Mouse (Mus musculus): Measurements from ENCODE around the gene Tesc. TPM values are rescaled to one million over a fixed set of nuclear protein-coding genes. Genes with fewer than 3 reads are reported as not detected.

The Tesc gene
- polyA plus RNA-seq, 1 experiment from 2014 or later = 10.6 TPM

DNA sequence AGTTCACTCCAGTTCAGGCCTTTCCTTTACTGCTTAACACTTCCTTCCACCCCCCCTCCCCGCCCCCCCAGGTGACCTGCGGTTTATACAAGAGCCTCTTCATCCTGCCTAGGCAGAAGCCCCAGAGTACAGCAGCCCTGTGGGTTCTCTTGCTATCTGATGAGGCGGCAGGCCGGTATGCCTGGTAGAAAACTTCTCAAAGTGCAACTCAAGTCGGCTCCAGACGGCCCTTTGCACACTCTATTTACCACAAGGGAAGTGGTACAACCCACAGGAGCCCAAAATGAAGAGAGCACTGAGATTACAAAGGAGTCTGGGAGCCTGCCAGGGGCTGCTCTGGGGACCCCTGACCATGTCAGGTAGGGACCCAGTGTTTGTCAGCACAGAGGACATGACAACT lies 54.5 kb downstream of the Tesc start:
- no peaks in the 10 kb centered on the region for H3K27me3 ChIP-seq
- H3K4me2 ChIP-seq (replicated peaks) = no peak overlapping the region
- 0 out of 2 replicates have a peak overlapping the region, but pooled peaks have one; percentile 39 for H3K27ac ChIP-seq (replicated peaks)
- H3K4me3 ChIP-seq = no peak overlapping the region
- no peaks in the 10 kb centered on the region for H3K9me3 ChIP-seq
- H3K4me1 ChIP-seq = peaks cover 90% of the 10 kb centered on the region
- H3K36me3 ChIP-seq = no peaks in the 10 kb centered on the region
- no peak for ATAC-seq (replicated peaks)
- 81% methylated on average over 6 of the region's 6 CpGs for WGBS
- no peak overlapping the region for H3K9ac ChIP-seq (replicated peaks)

DNA sequence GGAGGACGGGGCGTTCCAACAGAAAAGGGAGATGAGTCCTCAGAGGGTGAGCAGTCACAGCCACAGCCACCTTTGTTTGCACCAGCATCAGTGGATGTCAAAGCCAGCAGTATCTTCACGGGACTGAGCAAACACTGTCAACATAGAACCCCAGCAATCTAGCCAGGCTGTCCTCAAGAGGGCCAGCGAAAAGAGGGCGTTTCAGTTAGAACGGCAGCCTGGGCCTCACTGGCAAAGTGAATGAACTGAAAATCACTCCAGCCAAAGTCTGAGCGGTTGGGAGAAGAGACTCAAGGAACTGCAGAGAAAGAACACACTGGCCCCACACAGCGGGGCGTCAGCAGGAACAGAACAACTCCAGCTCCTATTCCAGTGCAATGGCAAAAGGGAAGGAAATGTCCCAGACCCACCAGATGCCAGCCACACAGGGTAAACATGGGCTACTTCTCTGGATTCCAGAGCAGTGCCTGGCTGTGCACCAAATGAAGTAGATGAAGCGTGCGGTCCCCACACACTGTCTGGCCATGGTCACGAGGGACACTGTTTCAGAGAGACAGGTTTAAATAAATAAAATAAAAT lies 55.6 kb downstream of the Tesc start:
- no peak overlapping the region for H3K4me2 ChIP-seq (replicated peaks)
- H3K9me3 ChIP-seq = no peaks in the 10 kb centered on the region
- no peak for ATAC-seq (replicated peaks)
- no peaks in the 10 kb centered on the region for H3K36me3 ChIP-seq
- H3K4me1 ChIP-seq = peaks cover 87% of the 10 kb centered on the region
- 42% methylated on average over 12 of the region's 12 CpGs for WGBS
- H3K4me3 ChIP-seq = no peak overlapping the region
- H3K9ac ChIP-seq (replicated peaks) = no peak overlapping the region
- H3K27ac ChIP-seq (replicated peaks) = peak overlapping the region; percentile 39
- H3K27me3 ChIP-seq = no peaks in the 10 kb centered on the region

DNA sequence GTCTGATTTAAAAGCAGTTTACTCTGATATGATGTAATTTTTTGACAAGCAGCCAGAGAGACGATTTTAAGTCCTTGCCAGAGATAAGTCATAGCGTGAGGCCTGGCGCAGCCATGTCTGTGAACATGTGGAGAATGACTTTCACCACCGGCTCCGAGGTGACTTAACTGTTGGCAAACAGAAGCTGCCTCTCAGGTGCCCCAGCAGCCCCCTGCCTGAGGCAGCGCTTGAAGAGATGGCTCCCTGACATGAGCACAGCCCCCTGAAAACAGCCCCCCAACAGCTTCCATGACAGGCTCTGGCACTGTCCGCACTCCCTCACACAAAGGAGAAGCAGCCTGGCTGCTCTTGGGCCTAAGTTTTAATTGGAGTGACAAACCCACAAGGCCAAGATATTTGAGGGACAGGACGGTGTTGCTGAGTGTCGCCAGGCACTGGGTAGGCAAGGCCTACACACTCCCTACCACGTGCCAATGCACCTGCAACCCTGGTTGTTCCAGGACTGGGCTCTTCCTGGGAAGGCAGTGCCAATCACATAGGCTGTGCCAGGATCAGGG lies 56.7 kb downstream of the Tesc start:
- Histone ChIP-seq H3K27ac (replicated peaks) (peak overlapping the region; percentile 90), H3K9me3 (no peaks in the 10 kb centered on the region), H3K27me3 (no peaks in the 10 kb centered on the region), H3K4me1 (peaks cover 86% of the 10 kb centered on the region), H3K4me3 (no peak overlapping the region), H3K4me2 (replicated peaks) (no peak overlapping the region), H3K9ac (replicated peaks) (peak overlapping the region; percentile 25), H3K36me3 (no peaks in the 10 kb centered on the region)
- 40% methylated on average over 10 of the region's 10 CpGs for WGBS
- peak; percentile 66 for ATAC-seq (replicated peaks)

DNA sequence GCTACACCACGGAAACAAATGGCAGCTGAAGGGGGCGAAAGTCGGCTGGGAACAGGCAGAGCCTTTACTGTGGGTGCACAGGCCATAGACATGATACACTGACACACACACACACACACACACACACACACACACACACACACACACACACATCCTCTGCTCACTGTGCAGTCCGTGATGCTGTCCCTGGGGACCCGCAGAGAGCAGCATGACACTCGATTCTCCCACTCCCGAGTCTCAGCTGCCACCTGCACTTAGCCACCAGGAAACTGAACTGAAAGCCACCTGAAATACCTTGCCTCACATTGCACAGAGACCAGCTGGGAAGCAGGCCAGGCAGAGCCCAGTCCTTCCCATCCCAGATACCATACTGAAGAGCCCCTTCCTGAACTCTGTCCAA lies 57.8 kb downstream of the Tesc start:
- 58% methylated on average over 7 of the region's 7 CpGs for WGBS

DNA sequence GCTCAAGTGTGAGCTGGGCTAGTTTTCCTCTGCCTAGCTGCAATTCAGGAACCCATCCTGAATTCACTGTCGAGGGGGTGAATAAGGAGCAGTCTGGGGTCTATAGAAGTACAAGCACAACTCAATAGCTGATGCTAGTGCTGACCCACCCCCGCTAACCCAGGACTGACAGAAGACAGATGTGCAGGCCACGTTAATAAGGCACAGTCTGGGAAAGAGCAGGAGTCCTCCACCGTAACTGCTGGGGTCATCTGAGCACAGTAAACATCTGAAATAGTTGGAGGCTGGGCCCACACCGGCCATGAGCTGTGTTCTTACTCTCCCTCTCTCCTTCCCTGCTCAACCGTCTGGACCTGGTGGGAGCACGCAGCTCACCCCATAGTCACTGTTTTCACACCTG lies 59.4 kb downstream of the Tesc start:
- Histone ChIP-seq H3K27ac (replicated peaks) (no peak overlapping the region), H3K4me1 (peaks cover 70% of the 10 kb centered on the region)

More for the DNA sequence above, 57.8 kb downstream of the Tesc start:
- Histone ChIP-seq H3K27me3 (no peaks in the 10 kb centered on the region), H3K4me2 (replicated peaks) (no peak overlapping the region), H3K4me1 (peaks cover 86% of the 10 kb centered on the region), H3K4me3 (no peak overlapping the region), H3K9me3 (no peaks in the 10 kb centered on the region), H3K9ac (replicated peaks) (0 out of 2 replicates have a peak overlapping the region, but pooled peaks have one; percentile 25), H3K36me3 (no peaks in the 10 kb centered on the region), H3K27ac (replicated peaks) (peak overlapping the region; percentile 90; the same call in 1 of the 2 replicates)
- ATAC-seq (replicated peaks) = no peak

DNA sequence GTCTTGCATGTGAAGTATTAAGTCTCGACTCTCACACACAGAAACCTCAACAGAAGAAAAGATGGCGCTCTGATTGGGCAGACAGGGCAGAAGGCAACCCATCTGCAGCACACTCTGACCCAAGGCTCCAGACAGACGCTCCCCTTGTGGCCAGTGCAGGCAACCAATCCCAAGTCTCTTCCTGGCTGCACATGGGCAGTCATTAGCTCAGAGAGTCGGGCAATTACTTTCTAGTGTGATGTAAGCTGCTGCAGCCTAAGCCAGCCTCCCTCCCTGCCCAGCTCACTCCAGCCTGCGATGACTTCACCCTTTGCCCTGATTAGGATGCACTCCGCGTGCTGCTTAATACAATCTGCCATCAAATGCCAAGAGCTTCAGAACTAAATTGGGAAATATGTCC lies 61.6 kb downstream of the Tesc start:
- Histone ChIP-seq H3K4me1 (peaks cover 54% of the 10 kb centered on the region), H3K9ac (replicated peaks) (no peak overlapping the region), H3K27me3 (no peaks in the 10 kb centered on the region), H3K4me2 (replicated peaks) (no peak overlapping the region), H3K36me3 (peaks cover 17% of the 10 kb centered on the region), H3K9me3 (no peaks in the 10 kb centered on the region), H3K27ac (replicated peaks) (peak overlapping the region; percentile 74), H3K4me3 (no peak overlapping the region)
- peak; percentile 75 for ATAC-seq (replicated peaks)
- WGBS = 18% methylated on average over 7 of the region's 7 CpGs

More for the DNA sequence above, 59.4 kb downstream of the Tesc start:
- Histone ChIP-seq H3K9ac (replicated peaks) (no peak overlapping the region), H3K4me2 (replicated peaks) (no peak overlapping the region), H3K4me3 (no peak overlapping the region), H3K9me3 (no peaks in the 10 kb centered on the region), H3K36me3 (peaks cover 9% of the 10 kb centered on the region), H3K27me3 (no peaks in the 10 kb centered on the region)
- WGBS = 74% methylated on average over 7 of the region's 7 CpGs
- no peak for ATAC-seq (replicated peaks)

DNA sequence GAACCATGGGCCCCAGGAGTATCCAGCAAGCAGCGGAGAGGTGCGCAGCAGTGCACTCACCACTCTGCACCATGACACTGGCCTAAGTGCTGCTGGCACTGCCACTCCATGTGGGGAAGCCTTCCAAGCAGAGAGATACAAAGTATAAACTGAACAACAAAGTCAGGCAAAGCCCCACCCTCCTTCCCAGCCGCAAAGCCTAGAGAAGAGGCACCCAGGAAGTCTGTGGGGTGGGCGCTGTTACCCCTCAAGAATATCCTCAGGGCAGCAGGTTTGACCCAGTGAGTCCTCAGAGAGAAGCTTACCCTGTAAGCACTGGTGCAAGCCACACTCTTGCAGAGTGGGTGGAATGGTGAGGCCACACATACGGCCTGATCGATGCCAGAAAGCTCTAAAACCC lies 62.6 kb downstream of the Tesc start:
- H3K4me2 ChIP-seq (replicated peaks) = no peak overlapping the region
- ATAC-seq (replicated peaks) = no peak
- peaks cover 44% of the 10 kb centered on the region for H3K4me1 ChIP-seq
- peak overlapping the region; percentile 74 for H3K27ac ChIP-seq (replicated peaks)
- H3K9me3 ChIP-seq = no peaks in the 10 kb centered on the region
- H3K4me3 ChIP-seq = no peak overlapping the region
- no peaks in the 10 kb centered on the region for H3K27me3 ChIP-seq
- WGBS = 89% methylated on average over 6 of the region's 6 CpGs
- no peak overlapping the region for H3K9ac ChIP-seq (replicated peaks)
- peaks cover 17% of the 10 kb centered on the region for H3K36me3 ChIP-seq

DNA sequence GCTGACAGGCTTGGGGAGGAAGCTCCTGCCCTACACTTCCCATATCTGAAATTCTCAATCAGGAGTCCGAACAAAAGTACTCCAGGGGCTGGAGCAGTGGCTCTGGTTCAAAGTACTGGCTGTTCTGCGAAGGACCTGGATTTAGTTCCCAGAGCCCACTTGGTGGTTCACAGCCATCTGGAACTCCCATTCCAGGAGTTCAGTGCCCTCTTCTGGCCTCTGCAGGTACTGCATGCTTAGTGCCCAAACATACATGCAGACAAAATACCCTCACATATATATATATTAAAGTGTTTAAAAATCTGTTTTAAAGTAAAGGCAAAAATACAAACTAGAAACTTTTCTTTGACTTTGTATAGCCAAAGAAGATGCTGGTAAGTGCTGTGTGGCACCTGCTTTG lies 63.3 kb downstream of the Tesc start:
- H3K27ac ChIP-seq (replicated peaks) = no peak overlapping the region
- H3K4me1 ChIP-seq = peaks cover 37% of the 10 kb centered on the region
- peaks cover 17% of the 10 kb centered on the region for H3K36me3 ChIP-seq
- no peaks in the 10 kb centered on the region for H3K27me3 ChIP-seq
- no peak overlapping the region for H3K4me2 ChIP-seq (replicated peaks)
- no peak overlapping the region for H3K9ac ChIP-seq (replicated peaks)
- ATAC-seq (replicated peaks) = no peak
- 92% methylated on average over 2 of the region's 2 CpGs for WGBS
- H3K4me3 ChIP-seq = no peak overlapping the region
- H3K9me3 ChIP-seq = no peaks in the 10 kb centered on the region

DNA sequence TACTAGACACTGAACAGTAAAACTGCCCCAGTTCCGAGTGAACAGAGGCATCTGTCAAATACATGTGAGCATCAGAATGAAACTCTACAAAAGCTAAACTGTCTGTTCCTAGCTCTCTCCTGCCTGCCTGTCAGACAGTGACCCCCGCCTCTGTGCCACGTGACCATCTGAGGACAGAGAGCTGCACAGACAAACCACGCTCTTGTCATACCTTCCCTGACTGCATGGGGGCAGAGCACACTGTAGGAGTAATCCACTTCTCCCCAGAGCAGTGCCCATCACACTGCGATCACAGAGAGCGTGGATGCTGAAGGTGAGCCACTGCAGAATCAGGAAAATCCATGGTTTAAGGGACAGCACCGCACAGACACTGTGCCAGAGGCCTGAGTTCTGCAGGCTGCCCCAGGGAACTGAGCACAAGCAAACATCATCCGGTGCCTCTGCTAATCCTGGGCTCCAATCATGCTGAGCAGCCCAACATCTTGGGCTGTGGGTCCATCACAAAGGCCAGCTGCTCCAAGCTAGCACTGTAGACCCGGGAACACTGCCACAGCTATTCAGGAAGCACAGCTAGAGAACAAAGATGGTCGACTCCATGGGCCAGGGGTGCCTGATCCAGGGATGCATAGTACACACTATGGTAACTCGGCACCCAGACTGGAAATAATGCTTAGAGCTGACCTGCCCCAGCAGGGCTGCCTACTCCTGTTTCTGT lies 65.9 kb downstream of the Tesc start:
- WGBS = 68% methylated on average over 11 of the region's 11 CpGs
- Histone ChIP-seq H3K27me3 (no peaks in the 10 kb centered on the region), H3K4me1 (peaks cover 22% of the 10 kb centered on the region), H3K4me3 (no peak overlapping the region), H3K27ac (replicated peaks) (peak overlapping the region; percentile 41; the same call in 1 of the 2 replicates), H3K36me3 (peaks cover 17% of the 10 kb centered on the region), H3K9me3 (no peaks in the 10 kb centered on the region), H3K4me2 (replicated peaks) (no peak overlapping the region), H3K9ac (replicated peaks) (no peak overlapping the region)
- no peak for ATAC-seq (replicated peaks)

DNA sequence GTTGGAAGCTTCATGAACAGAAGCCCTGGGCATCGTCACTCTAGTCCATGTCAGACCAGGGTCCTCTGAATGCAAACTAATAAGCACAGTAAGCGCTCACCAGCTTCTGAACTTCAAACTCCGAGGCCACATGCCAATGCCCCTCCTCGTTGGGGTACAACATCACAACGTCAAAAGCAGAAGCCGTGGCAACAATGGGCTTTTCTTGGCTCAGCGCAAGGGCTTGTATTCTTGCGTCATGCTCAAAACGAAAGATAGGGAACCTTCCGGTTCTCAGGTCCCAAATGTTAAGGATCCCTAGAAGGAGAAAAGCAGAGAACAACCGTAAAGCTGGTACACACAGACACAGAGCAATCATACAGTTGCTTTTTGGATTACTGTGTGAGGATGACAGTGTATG lies 67.9 kb downstream of the Tesc start:
- Histone ChIP-seq H3K36me3 (peaks cover 17% of the 10 kb centered on the region), H3K27ac (replicated peaks) (no peak overlapping the region), H3K4me3 (no peak overlapping the region), H3K4me2 (replicated peaks) (no peak overlapping the region), H3K4me1 (peaks cover 23% of the 10 kb centered on the region), H3K9ac (replicated peaks) (no peak overlapping the region), H3K27me3 (no peaks in the 10 kb centered on the region), H3K9me3 (no peaks in the 10 kb centered on the region)
- no peak for ATAC-seq (replicated peaks)
- WGBS = 87% methylated on average over 11 of the region's 11 CpGs

DNA sequence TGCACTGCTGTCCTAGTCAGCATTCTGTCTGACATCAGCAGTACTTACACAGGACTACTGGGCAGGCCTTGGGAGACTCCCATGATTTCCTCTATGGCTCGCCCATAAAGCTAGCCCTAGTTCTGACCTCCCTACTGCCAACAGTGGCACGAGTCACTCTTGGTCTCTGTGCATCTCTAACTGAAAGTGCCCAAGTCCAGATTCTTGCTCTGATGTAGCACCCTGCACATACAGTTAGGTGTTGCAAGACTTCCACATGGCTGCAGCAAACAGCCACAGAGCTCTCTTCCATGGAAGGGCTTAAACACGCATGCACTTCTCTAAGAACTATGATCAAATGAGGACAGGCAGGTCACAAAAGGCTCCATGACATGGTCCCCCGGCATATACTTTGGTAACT lies 68.3 kb downstream of the Tesc start:
- H3K9me3 ChIP-seq = no peaks in the 10 kb centered on the region
- no peak overlapping the region for H3K4me3 ChIP-seq
- H3K27ac ChIP-seq (replicated peaks) = no peak overlapping the region
- H3K4me1 ChIP-seq = peaks cover 27% of the 10 kb centered on the region
- H3K4me2 ChIP-seq (replicated peaks) = no peak overlapping the region
- H3K9ac ChIP-seq (replicated peaks) = no peak overlapping the region
- no peaks in the 10 kb centered on the region for H3K27me3 ChIP-seq
- no peak for ATAC-seq (replicated peaks)
- WGBS = 88% methylated on average over 4 of the region's 4 CpGs
- peaks cover 17% of the 10 kb centered on the region for H3K36me3 ChIP-seq

DNA sequence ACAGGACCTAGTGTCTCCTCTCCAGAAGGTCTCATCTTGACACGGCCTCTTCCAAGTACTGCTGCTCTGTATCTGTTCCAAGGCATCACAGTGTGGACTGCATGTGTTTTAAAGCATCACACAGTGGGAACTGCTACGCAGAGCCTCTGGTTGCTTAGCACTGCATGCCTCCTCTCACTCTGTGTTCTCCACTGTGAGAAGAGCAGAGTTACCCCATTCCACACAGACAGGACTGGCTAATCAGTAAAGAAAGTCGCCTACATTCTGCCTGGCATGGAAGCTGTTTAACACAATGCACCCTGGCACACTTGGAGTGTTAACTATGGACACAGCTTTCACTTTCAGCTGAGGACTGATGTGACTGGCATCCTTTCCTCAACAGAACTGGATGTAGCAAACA lies 68.8 kb downstream of the Tesc start:
- no peak overlapping the region for H3K9ac ChIP-seq (replicated peaks)
- 85% methylated on average over 3 of the region's 3 CpGs for whole genome bisulfite sequencing

More for the DNA sequence above, 68.8 kb downstream of the Tesc start:
- H3K4me3 ChIP-seq = no peak overlapping the region
- H3K9me3 ChIP-seq = no peaks in the 10 kb centered on the region
- ATAC-seq (replicated peaks) = no peak
- no peak overlapping the region for H3K4me2 ChIP-seq (replicated peaks)
- peaks cover 30% of the 10 kb centered on the region for H3K4me1 ChIP-seq
- peaks cover 14% of the 10 kb centered on the region for H3K36me3 ChIP-seq
- no peaks in the 10 kb centered on the region for H3K27me3 ChIP-seq
- H3K27ac ChIP-seq (replicated peaks) = no peak overlapping the region

Measured in forebrain, embryonic 15.5 days (tissue).